Mouse (Mus musculus) neural tube, embryonic 15.5 days (tissue): ENCODE data around the gene Helb. TPM values are rescaled to one million over a fixed set of nuclear protein-coding genes. Genes with fewer than 3 reads are reported as not detected.

Experiments used
- polyA plus RNA-seq: library from polyadenylated mRNA; unstranded; fragments of >200 nt; fragmentation: Nextera tagmentation; extraction: Ambion mirVana; gene quantifications from 2 replicates; pipeline ENCODE4 v1.2.1, GENCODE M21; 2015

The Helb gene
- polyA plus RNA-seq, 1 experiment from 2014 or later: 2.6 TPM

Other genes with a start within 250 kb of the Helb start
- gene Tmbim4, start 88.6 kb upstream of the Helb start, polyA plus RNA-seq: 107 and 114 TPM in 2 replicates
- 0.29 and 1.2 TPM in 2 replicates for gene Irak3, start 89.1 kb upstream of the Helb start, polyA plus RNA-seq
- 36.6 and 48.2 TPM in 2 replicates for gene Llph, start 114.1 kb upstream of the Helb start, polyA plus RNA-seq